22 mouse cellular contexts compared by ENCODE assay signal in genomic region chr7:99674209-99674608, GRCm38 (mm10). TPM values are rescaled to one million over a fixed set of nuclear protein-coding genes. Genes with fewer than 3 reads are reported as not detected.
DNase-seq lines count a peak whose midpoint lies in the region; ATAC-seq and TF ChIP-seq lines count a peak whose summit lies in the region.
"Had no signal": no experiment of that assay in that cellular context is flagged by ENCODE, and none has a peak within 500 bp of the region (broad histone marks: within the 10 kb centered on the region; RNA-seq: fewer than 3 reads in every experiment).

No protein-coding gene starts in this region.

- H3K4me2 ChIP-seq in midbrain, embryonic 15.5 days, result no peak overlapping the region
- H3K4me2 ChIP-seq in stomach, postnatal 0 days (replicated peaks; ENCODE audit: low read depth), result no peak overlapping the region
- H3K4me2 ChIP-seq in heart, embryonic 11.5 days, result no peak overlapping the region
- H3K4me2 ChIP-seq: kidney, embryonic 15.5 days; limb, embryonic 13.5 days; lung, embryonic 15.5 days; neural tube, embryonic 13.5 days had no signal

- 80% methylated on average over 5 of the region's 5 CpGs for WGBS in midbrain, embryonic 10.5 days
- 85% methylated on average over 5 of the region's 5 CpGs for WGBS in midbrain, embryonic 15.5 days
- 59% methylated on average over 5 of the region's 5 CpGs for WGBS in stomach, postnatal 0 days
- WGBS in heart, embryonic 11.5 days (ENCODE audit: insufficient replicate concordance), result 64% methylated on average over 5 of the region's 5 CpGs

- DNase-seq in layer of hippocampus, adult 11-12 months (ENCODE audit: low spot score), result peak; percentile 33
- no peak for DNase-seq in layer of hippocampus, postnatal 10 days (ENCODE audit: low spot score in 2 of 2)
- DNase-seq in midbrain, embryonic 10.5 days (ENCODE audit: low spot score), result no peak
- DNase-seq in splenic B cell, adult 2 months (ENCODE audit: low read depth, low spot score), result peak; percentile 41
- no peak for DNase-seq in stomach, postnatal 0 days (ENCODE audit: low spot score)
- DNase-seq: cerebellum, adult 9-11 months; thymus, adult 2 months had no signal

- no peaks in the 10 kb centered on the region for H3K9me3 ChIP-seq in midbrain, embryonic 10.5 days (replicated peaks)
- H3K9me3 ChIP-seq in midbrain, embryonic 15.5 days, result no peaks in the 10 kb centered on the region
- no peaks in the 10 kb centered on the region for H3K9me3 ChIP-seq in stomach, postnatal 0 days (ENCODE audit: control insufficient read depth, low read length)
- H3K9me3 ChIP-seq in heart, embryonic 11.5 days (replicated peaks; ENCODE audit: control insufficient read depth, low read length), result no peaks in the 10 kb centered on the region
- H3K9me3 ChIP-seq: embryonic facial prominence, embryonic 10.5 days; kidney, embryonic 15.5 days; limb, embryonic 13.5 days; lung, embryonic 15.5 days; neural tube, embryonic 13.5 days had no signal

- no peaks in the 10 kb centered on the region for H3K36me3 ChIP-seq in midbrain, embryonic 10.5 days
- no peaks in the 10 kb centered on the region for H3K36me3 ChIP-seq in midbrain, embryonic 15.5 days (replicated peaks)
- H3K36me3 ChIP-seq in splenic B cell, adult 2 months (ENCODE audit: control insufficient read depth, insufficient read depth, low read length, poor library complexity, severe bottlenecking), result no peaks in the 10 kb centered on the region
- no peaks in the 10 kb centered on the region for H3K36me3 ChIP-seq in stomach, postnatal 0 days (ENCODE audit: control insufficient read depth, insufficient read depth, low read length)
- H3K36me3 ChIP-seq in heart, embryonic 11.5 days (ENCODE audit: control insufficient read depth, insufficient read depth, low read length), result no peaks in the 10 kb centered on the region
- H3K36me3 ChIP-seq: embryonic facial prominence, embryonic 10.5 days; kidney, embryonic 15.5 days; limb, embryonic 13.5 days; lung, embryonic 15.5 days; neural tube, embryonic 13.5 days had no signal

- TF ChIP-seq CTCF in stomach, postnatal 0 days (IDR thresholded peaks at IDR 0.05; ENCODE audit: low read depth), result no peak

- no peak overlapping the region for H3K4me3 ChIP-seq in midbrain, embryonic 10.5 days
- no peak overlapping the region for H3K4me3 ChIP-seq in midbrain, embryonic 15.5 days
- H3K4me3 ChIP-seq in stomach, postnatal 0 days (ENCODE audit: low read depth, low read length), result no peak overlapping the region
- H3K4me3 ChIP-seq in heart, embryonic 11.5 days (ENCODE audit: low read depth, low read length), result no peak overlapping the region
- H3K4me3 ChIP-seq: embryonic facial prominence, embryonic 10.5 days; kidney, embryonic 15.5 days; limb, embryonic 13.5 days; lung, embryonic 15.5 days; neural tube, embryonic 13.5 days had no signal

- no peak for TF ChIP-seq EP300 in stomach, postnatal 0 days (optimal IDR thresholded peaks at IDR 0.05)

- no peak for ATAC-seq in midbrain, embryonic 15.5 days (replicated peaks)
- peak; percentile 62 for ATAC-seq in granulocyte monocyte progenitor cell, adult 5-6 weeks (replicated peaks; ENCODE audit: poor library complexity, severe bottlenecking)
- ATAC-seq in stomach, postnatal 0 days (ENCODE audit: low FRiP score, low TSS enrichment), result no peak
- ATAC-seq in heart, embryonic 11.5 days (replicated peaks; ENCODE audit: insufficient number of reproducible peaks, low FRiP score, low TSS enrichment), result no peak
- ATAC-seq: activated CD4-positive, CD25-positive, alpha-beta regulatory T cell, adult 4 months; CD4-positive, CD25-positive, alpha-beta regulatory T cell, adult 4 months; hindbrain, embryonic 16.5 days had no signal

- H3K27ac ChIP-seq in midbrain, embryonic 10.5 days (replicated peaks), result peak overlapping the region; percentile 9; the same call in 1 of the 2 replicates
- H3K27ac ChIP-seq in midbrain, embryonic 15.5 days, result no peak overlapping the region
- H3K27ac ChIP-seq in stomach, postnatal 0 days (replicated peaks), result no peak overlapping the region
- H3K27ac ChIP-seq in heart, embryonic 11.5 days (ENCODE audit: low read depth, low read length), result no peak overlapping the region
- H3K27ac ChIP-seq: embryonic facial prominence, embryonic 10.5 days; kidney, embryonic 15.5 days; limb, embryonic 13.5 days; lung, embryonic 15.5 days; neural tube, embryonic 13.5 days had no signal

- no peaks in the 10 kb centered on the region for H3K27me3 ChIP-seq in midbrain, embryonic 10.5 days (ENCODE audit: low read depth, poor library complexity, severe bottlenecking)
- no peaks in the 10 kb centered on the region for H3K27me3 ChIP-seq in midbrain, embryonic 15.5 days (replicated peaks)
- H3K27me3 ChIP-seq in splenic B cell, adult 2 months (ENCODE audit: control insufficient read depth, insufficient read depth, low read length, poor library complexity, severe bottlenecking), result no peaks in the 10 kb centered on the region
- no peaks in the 10 kb centered on the region for H3K27me3 ChIP-seq in stomach, postnatal 0 days (ENCODE audit: control insufficient read depth, insufficient read depth, low read length)
- no peaks in the 10 kb centered on the region for H3K27me3 ChIP-seq in heart, embryonic 11.5 days (ENCODE audit: control insufficient read depth, insufficient read depth, low read length)
- H3K27me3 ChIP-seq: kidney, embryonic 15.5 days; limb, embryonic 13.5 days; lung, embryonic 15.5 days; neural tube, embryonic 13.5 days had no signal

- peaks cover 22% of the 10 kb centered on the region for H3K4me1 ChIP-seq in midbrain, embryonic 10.5 days
- H3K4me1 ChIP-seq in midbrain, embryonic 15.5 days, result no peaks in the 10 kb centered on the region
- H3K4me1 ChIP-seq in stomach, postnatal 0 days (replicated peaks; ENCODE audit: control insufficient read depth, insufficient read depth), result no peaks in the 10 kb centered on the region
- H3K4me1 ChIP-seq in heart, embryonic 11.5 days (ENCODE audit: control insufficient read depth, insufficient read depth, low read length), result peaks cover 3% of the 10 kb centered on the region; the same call in 1 of the 2 replicates
- H3K4me1 ChIP-seq: limb, embryonic 13.5 days; lung, embryonic 15.5 days had no signal

- H3K9ac ChIP-seq in midbrain, embryonic 15.5 days, result no peak overlapping the region
- H3K9ac ChIP-seq in stomach, postnatal 0 days (ENCODE audit: low read length), result no peak overlapping the region
- H3K9ac ChIP-seq in heart, embryonic 11.5 days (ENCODE audit: low read depth, low read length), result no peak overlapping the region
- H3K9ac ChIP-seq: kidney, embryonic 15.5 days; limb, embryonic 13.5 days; lung, embryonic 15.5 days; neural tube, embryonic 13.5 days had no signal

RNA-seq across cellular contexts. Expression of gene Slco2b1, which starts 36.9 kb away (rescaled TPM):
- 10 to 100 TPM; 14.8 to 15.4 TPM for total RNA-seq in layer of hippocampus, postnatal 10 days (2021)
- 2.1 and 3.2 TPM in 2 replicates for polyA plus RNA-seq in midbrain, embryonic 10.5 days (2016; fragmentation: Nextera tagmentation; extraction: Ambion mirVana)
- polyA plus RNA-seq in midbrain, embryonic 15.5 days (2015; fragmentation: Nextera tagmentation; extraction: Ambion mirVana), result 6.0 and 7.2 TPM in 2 replicates
- total RNA-seq in granulocyte monocyte progenitor cell, adult 5-6 weeks (2014; fragmentation: Nextera tagmentation), result not detected in 2 replicates
- 0.13 TPM in 1 of 2 replicates, not detected in the other for total RNA-seq in granulocyte monocyte progenitor cell, adult 5-6 weeks (2017)
- polyA plus RNA-seq in stomach, postnatal 0 days (2015; fragmentation: Nextera tagmentation; extraction: Ambion mirVana), result 2.1 and 2.2 TPM in 2 replicates
- polyA plus RNA-seq in heart, embryonic 11.5 days (2014; fragmentation: Nextera tagmentation; extraction: Ambion mirVana), result 0.36 and 0.39 TPM in 2 replicates
- polyA plus RNA-seq: activated CD4-positive, CD25-positive, alpha-beta regulatory T cell, adult 4 months had no signal

RNA-seq across cellular contexts. Expression of gene Tpbgl, which starts 47.3 kb away (rescaled TPM):
- total RNA-seq in layer of hippocampus, postnatal 10 days (2021), result 1 to 10 TPM; 2.9 to 3.3 TPM
- polyA plus RNA-seq in midbrain, embryonic 10.5 days (2016; fragmentation: Nextera tagmentation; extraction: Ambion mirVana), result 0.32 and 0.79 TPM in 2 replicates
- polyA plus RNA-seq in midbrain, embryonic 15.5 days (2015; fragmentation: Nextera tagmentation; extraction: Ambion mirVana), result 1.1 and 1.4 TPM in 2 replicates
- total RNA-seq in granulocyte monocyte progenitor cell, adult 5-6 weeks (2014; fragmentation: Nextera tagmentation), result not detected in 2 replicates
- not detected in 2 replicates for total RNA-seq in granulocyte monocyte progenitor cell, adult 5-6 weeks (2017)
- 1.5 and 1.7 TPM in 2 replicates for polyA plus RNA-seq in stomach, postnatal 0 days (2015; fragmentation: Nextera tagmentation; extraction: Ambion mirVana)
- polyA plus RNA-seq in heart, embryonic 11.5 days (2014; fragmentation: Nextera tagmentation; extraction: Ambion mirVana), result 1.4 and 1.5 TPM in 2 replicates

RNA-seq across cellular contexts. Expression of gene Olfr520, which starts 55.9 kb away (rescaled TPM):
- total RNA-seq in layer of hippocampus, postnatal 10 days (2021), result not detected
- polyA plus RNA-seq in midbrain, embryonic 10.5 days (2016; fragmentation: Nextera tagmentation; extraction: Ambion mirVana), result not detected in 2 replicates
- polyA plus RNA-seq in midbrain, embryonic 15.5 days (2015; fragmentation: Nextera tagmentation; extraction: Ambion mirVana), result not detected in 2 replicates
- not detected in 2 replicates for total RNA-seq in granulocyte monocyte progenitor cell, adult 5-6 weeks (2014; fragmentation: Nextera tagmentation)
- total RNA-seq in granulocyte monocyte progenitor cell, adult 5-6 weeks (2017), result not detected in 2 replicates
- 0.11 TPM in 1 of 2 replicates, not detected in the other for polyA plus RNA-seq in stomach, postnatal 0 days (2015; fragmentation: Nextera tagmentation; extraction: Ambion mirVana)
- polyA plus RNA-seq in heart, embryonic 11.5 days (2014; fragmentation: Nextera tagmentation; extraction: Ambion mirVana), result not detected in 2 replicates
- total RNA-seq: layer of hippocampus, postnatal 14 days; midbrain, postnatal 0 days had no signal
- polyA plus RNA-seq: activated CD4-positive, CD25-positive, alpha-beta regulatory T cell, adult 4 months; CD4-positive, CD25-positive, alpha-beta regulatory T cell, adult 4 months; embryonic facial prominence, embryonic 10.5 days; heart, postnatal 0 days; hindbrain, embryonic 16.5 days; kidney, embryonic 15.5 days; limb, embryonic 13.5 days; lung, embryonic 15.5 days; midbrain, postnatal 0 days; neural tube, embryonic 13.5 days; spleen, adult 2 months; thymus, adult 2 months had no signal

Comparison
In these comparisons a context has a peak if more than half of its experiments do, and no peak if none do; other contexts are left out.
1. DNase-seq: peak in layer of hippocampus, adult 11-12 months (single experiment) and splenic B cell, adult 2 months (single experiment); none in layer of hippocampus, postnatal 10 days (0 of 2), midbrain, embryonic 10.5 days (single experiment) and stomach, postnatal 0 days (single experiment).